Mouse (Mus musculus) hindbrain, postnatal 0 days (tissue): ENCODE data around the gene Tnfrsf1a. TPM values are rescaled to one million over a fixed set of nuclear protein-coding genes. Genes with fewer than 3 reads are reported as not detected.

Experiments used
- ATAC-seq: fragments of 200-750 bp; cut with Nextera tagmentation; 2 replicates; pipeline ENCODE4 v1.8.0; 2017; ENCODE audit warnings: mild to moderate bottlenecking, moderate TSS enrichment, moderate library complexity
- DNase-seq: peaks from one replicate; pipeline ENCODE4 v3.0.0-alpha.2; 2015; ENCODE audit warnings: low spot score
- H3K27ac ChIP-seq: fragments of 300-500 bp; sonication (generic); 2 replicates; pipeline ENCODE4 v1.5.1; 2014; ENCODE audit warnings: mild to moderate bottlenecking
- H3K27me3 ChIP-seq: fragments of 300-500 bp; sonication (generic); 2 replicates; pipeline ENCODE4 v1.6.1; 2014; ENCODE audit warnings: low read length, mixed read lengths; ENCODE audit not compliant: insufficient read depth
- H3K36me3 ChIP-seq: fragments of 300-500 bp; sonication (generic); 2 replicates; pipeline ENCODE4 v1.6.1; 2014; ENCODE audit warnings: low read length, mixed read lengths; ENCODE audit not compliant: insufficient read depth
- H3K4me1 ChIP-seq: fragments of 300-500 bp; sonication (generic); 2 replicates; pipeline ENCODE4 v1.6.1; 2014; ENCODE audit warnings: antibody characterized with exemption, low read length, mixed read lengths; ENCODE audit not compliant: insufficient read depth
- H3K4me2 ChIP-seq: fragments of 300-500 bp; sonication (generic); 2 replicates; pipeline ENCODE4 v1.6.1; 2014; ENCODE audit warnings: low read depth, mild to moderate bottlenecking, low read length, moderate library complexity, mixed read lengths
- H3K4me3 ChIP-seq: fragments of 300-500 bp; sonication (generic); 2 replicates; pipeline ENCODE4 v1.5.1; 2014; ENCODE audit warnings: low read length
- H3K9ac ChIP-seq: fragments of 300-500 bp; sonication (generic); replicated peaks from 2 replicates; pipeline ENCODE4 v1.6.1; 2014; ENCODE audit warnings: mild to moderate bottlenecking, low read length, moderate library complexity, mixed read lengths
- H3K9me3 ChIP-seq: fragments of 300-500 bp; sonication (generic); 2 replicates; pipeline ENCODE4 v1.6.1; 2016; ENCODE audit warnings: low read length, mixed read lengths
- CTCF ChIP-seq: IDR thresholded peaks from 2 replicates; pipeline ENCODE4 v1.5.1; 2016; ENCODE audit warnings: antibody characterized with exemption, control low read depth, low read depth
- WGBS: fragments of 180-500 bp; shearing (Covaris S2); extraction: QIAGEN DNeasy Blood & Tissue Kit; methylation state at CpG from one replicate; pipeline ENCODE4 v1.1.7; 2014; 5-methylcytosine and 5-hydroxymethylcytosine counted together
- polyA plus RNA-seq: library from polyadenylated mRNA; unstranded; fragments of >200 nt; fragmentation: Nextera tagmentation; extraction: Ambion mirVana; gene quantifications from 2 replicates; pipeline ENCODE4 v1.2.1, GENCODE M21; 2015
- total RNA-seq: library from RNA; depleted of rRNA; stranded (reverse); fragments of >200 nt; gene quantifications from 2 replicates; pipeline ENCODE4 v1.2.3, GENCODE M21; 2014

The Tnfrsf1a gene
- total and polyA plus RNA-seq, 2 experiments from 2014 or later = 16.3 to 18.0 TPM

DNA sequence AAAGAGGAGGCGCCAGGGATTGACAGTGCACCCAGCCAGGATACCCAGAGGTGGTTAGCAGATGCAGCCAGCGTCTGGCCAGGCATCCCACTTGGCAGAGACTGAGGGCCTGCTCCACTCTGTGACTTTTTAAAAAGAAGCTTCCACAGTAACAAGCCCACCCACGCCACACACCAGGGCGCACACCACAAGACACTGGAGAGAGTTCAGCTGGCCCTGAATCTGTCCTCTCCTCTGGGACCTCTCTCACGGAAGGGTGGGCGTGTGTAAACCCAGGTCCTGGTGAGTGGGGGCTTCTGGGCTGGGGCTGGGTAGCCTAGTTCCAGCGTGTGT is 35.0 kb upstream of the Tnfrsf1a start:
- Histone ChIP-seq H3K36me3 (no peaks in the 10 kb centered on the region), H3K4me2 (peak overlapping the region; percentile 56), H3K27ac (no peak overlapping the region), H3K9ac (peak overlapping the region; percentile 59), H3K4me1 (peaks cover 18% of the 10 kb centered on the region), H3K4me3 (peak overlapping the region; percentile 34), H3K9me3 (no peaks in the 10 kb centered on the region), H3K27me3 (no peaks in the 10 kb centered on the region)
- ATAC-seq (peak; percentile 43), DNase-seq (no peak)
- TF ChIP-seq CTCF = no peak
- WGBS = 39% methylated on average over 7 of the region's 7 CpGs

DNA sequence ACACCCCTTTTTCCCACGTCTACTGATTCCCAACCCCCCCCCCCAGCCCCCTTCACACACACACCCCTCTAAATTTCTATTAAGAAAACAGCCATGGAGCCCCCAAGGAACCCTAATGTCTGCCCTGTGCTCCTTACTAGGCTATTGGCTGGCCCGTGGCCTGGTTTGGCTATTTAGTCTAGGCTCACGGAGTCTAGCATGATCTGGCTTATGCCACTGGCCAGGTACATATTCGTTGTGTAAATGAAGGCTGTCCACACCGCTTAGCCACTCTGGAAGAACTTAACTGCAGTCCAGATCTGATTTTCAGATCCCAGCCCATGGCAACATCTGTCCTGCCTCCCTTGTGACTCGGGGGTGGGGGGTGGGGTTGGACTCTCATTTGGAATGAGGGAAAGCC is 34.4 kb upstream of the Tnfrsf1a start:
- Histone ChIP-seq H3K27me3 (peaks cover 3% of the 10 kb centered on the region; the same call in 1 of the 2 replicates), H3K36me3 (no peaks in the 10 kb centered on the region), H3K9ac (no peak overlapping the region), H3K9me3 (no peaks in the 10 kb centered on the region), H3K27ac (no peak overlapping the region), H3K4me1 (peaks cover 18% of the 10 kb centered on the region), H3K4me2 (no peak overlapping the region), H3K4me3 (no peak overlapping the region)
- no peak for TF ChIP-seq CTCF
- ATAC-seq (no peak), DNase-seq (no peak)
- 77% methylated on average over 6 of the region's 6 CpGs for WGBS

DNA sequence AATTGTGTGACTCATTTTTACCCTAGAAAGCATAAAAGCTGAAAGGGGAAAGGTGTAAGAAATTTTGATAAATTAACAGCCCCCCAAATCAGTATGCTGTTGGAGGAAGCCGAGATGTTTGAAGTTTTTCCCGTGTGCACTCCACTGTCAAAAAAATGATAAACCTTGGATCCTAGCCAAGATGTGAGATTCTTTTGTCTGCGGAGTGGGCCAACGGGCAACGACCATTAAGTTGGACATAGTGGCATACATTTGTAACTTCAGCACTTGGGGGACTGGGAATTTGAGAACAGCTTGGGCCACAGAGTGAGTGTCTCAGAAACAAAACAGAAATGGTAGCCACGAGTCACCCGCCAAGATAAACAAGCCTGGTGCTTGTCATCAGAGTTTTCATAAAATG is 32.1 kb upstream of the Tnfrsf1a start:
- Histone ChIP-seq H3K27me3 (peaks cover 21% of the 10 kb centered on the region; the same call in 1 of the 2 replicates), H3K4me3 (no peak overlapping the region), H3K36me3 (no peaks in the 10 kb centered on the region), H3K27ac (no peak overlapping the region), H3K4me1 (peaks cover 21% of the 10 kb centered on the region), H3K4me2 (no peak overlapping the region), H3K9me3 (no peaks in the 10 kb centered on the region), H3K9ac (no peak overlapping the region)
- 53% methylated on average over 7 of the region's 7 CpGs for WGBS
- ATAC-seq (no peak), DNase-seq (no peak)
- no peak for TF ChIP-seq CTCF

DNA sequence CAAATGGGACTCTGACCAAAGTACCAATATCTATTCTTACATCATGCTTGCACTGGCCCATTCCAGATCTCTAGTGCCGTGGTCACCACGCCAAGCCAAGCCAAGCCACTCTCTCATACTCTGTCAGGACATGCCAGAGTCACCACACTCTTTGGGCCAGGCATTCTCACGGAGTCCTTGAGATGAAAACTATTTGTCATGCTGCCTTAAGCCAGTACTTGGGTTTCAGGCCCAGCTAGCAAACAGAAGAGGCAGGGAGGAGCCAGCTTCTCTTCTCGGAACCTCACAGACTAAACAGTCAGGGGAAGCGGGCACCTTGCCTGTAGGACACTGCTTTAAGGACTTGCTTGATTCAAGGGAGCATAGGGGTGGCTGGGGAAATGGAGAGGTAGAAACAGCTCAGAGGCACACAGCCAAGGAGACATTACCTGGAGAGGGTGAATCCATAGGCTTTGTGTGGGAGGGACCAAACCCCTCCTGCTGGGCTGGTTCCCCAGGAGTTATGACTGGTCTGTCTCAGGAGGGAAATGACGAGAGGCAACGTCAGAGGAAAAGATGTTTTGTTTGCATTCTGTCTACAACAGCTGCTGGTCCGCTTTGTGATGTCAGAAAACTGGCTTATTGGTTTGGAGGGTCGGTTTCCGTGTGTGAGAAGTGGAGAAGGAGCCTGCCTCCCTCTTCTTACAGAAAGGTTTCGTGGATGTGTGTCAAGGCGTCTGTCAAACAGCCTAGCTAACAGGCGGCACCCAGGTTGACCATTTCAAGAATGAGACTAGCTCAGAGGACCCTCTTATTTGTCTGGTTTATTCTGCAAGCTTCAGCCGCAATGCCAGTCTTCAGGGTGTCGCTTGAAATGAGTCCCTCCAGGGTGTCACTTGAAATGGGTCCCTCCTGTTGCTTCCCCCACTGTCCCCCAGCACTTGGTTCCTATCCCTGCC is 29.9 kb upstream of the Tnfrsf1a start:
- WGBS = 68% methylated on average over 15 of the region's 15 CpGs
- H3K9ac ChIP-seq = no peak overlapping the region
- ATAC-seq = no peak
- no peak for TF ChIP-seq CTCF
- H3K36me3 ChIP-seq = no peaks in the 10 kb centered on the region
- H3K4me1 ChIP-seq = peaks cover 6% of the 10 kb centered on the region; the same call in 1 of the 2 replicates
- H3K4me2 ChIP-seq = no peak overlapping the region
- no peak overlapping the region for H3K27ac ChIP-seq
- H3K4me3 ChIP-seq = no peak overlapping the region
- DNase-seq = no peak
- no peaks in the 10 kb centered on the region for H3K9me3 ChIP-seq
- peaks cover 21% of the 10 kb centered on the region; the same call in 1 of the 2 replicates for H3K27me3 ChIP-seq

DNA sequence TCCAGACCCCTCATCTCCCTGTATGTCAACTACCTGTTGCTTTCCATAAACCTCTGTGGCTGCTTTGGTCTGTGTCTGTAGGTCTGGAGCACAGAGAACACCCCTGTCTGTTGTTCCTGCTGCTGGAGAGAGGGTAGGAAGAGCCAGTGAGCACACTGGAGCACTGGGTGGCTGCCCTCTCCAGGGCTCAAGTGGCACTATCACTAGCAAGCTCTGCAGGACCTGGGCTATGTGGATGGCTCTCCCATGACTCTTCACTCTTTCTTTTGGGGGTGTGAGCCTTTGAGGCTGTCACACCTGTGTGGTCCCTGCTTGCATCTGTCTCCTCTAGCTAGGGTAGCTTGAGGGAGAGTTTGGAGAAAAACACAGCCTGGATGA is 29.3 kb upstream of the Tnfrsf1a start:
- no peak overlapping the region for H3K4me3 ChIP-seq
- TF ChIP-seq CTCF = no peak
- H3K27me3 ChIP-seq = peaks cover 21% of the 10 kb centered on the region; the same call in 1 of the 2 replicates
- H3K27ac ChIP-seq = no peak overlapping the region
- H3K4me2 ChIP-seq = no peak overlapping the region
- ATAC-seq (no peak), DNase-seq (no peak)
- no peaks in the 10 kb centered on the region for H3K9me3 ChIP-seq
- H3K36me3 ChIP-seq = no peaks in the 10 kb centered on the region
- H3K4me1 ChIP-seq = peaks cover 3% of the 10 kb centered on the region; the same call in 1 of the 2 replicates
- no peak overlapping the region for H3K9ac ChIP-seq

DNA sequence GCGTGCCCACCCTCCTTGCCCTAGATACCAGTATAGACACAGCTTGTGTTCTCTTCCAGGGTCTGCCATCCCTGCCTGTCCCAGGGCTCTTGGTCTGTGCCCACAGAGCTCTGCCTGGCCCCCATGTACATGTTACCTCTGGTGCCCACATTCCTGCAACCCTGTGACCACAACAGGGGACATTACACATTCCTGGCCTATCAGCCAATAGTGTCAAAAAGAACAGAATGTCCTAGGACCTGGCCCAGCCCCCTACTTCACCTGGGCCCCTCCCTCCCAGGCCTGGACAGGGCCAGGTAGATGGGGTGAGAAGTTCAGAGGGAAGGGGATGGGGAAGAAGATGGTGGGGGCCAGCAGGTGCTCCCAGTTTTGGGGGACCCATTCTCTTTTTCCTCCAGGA is 28.8 kb upstream of the Tnfrsf1a start, which contains the start of gene Scnn1a:
Gene Scnn1a (plus strand): TSS at position 337 of the 400 bp plus-strand sequence.
- no peak within 1 kb of the TSS; the same call in 1 of the 2 replicates for H3K9ac ChIP-seq
- no peak within 1 kb of the TSS for H3K27ac ChIP-seq
- ATAC-seq (no peak), DNase-seq (no peak)
- H3K27me3 ChIP-seq = peaks cover 21% of the 10 kb centered on the region; the same call in 1 of the 2 replicates
- no peak within 1 kb of the TSS for H3K4me2 ChIP-seq
- H3K4me1 ChIP-seq = peaks cover 3% of the 10 kb centered on the region; the same call in 1 of the 2 replicates
- WGBS = 83% methylated on average over 1 of the region's 1 CpGs
- H3K36me3 ChIP-seq = no peaks in the 10 kb centered on the region
- TF ChIP-seq CTCF = no peak
- no peak within 1 kb of the TSS for H3K4me3 ChIP-seq
- no peaks in the 10 kb centered on the region for H3K9me3 ChIP-seq
